Mouse (Mus musculus) intestine, embryonic 16.5 days (tissue): ENCODE results near the gene Myo19. TPM values are rescaled to one million over a fixed set of nuclear protein-coding genes. Genes with fewer than 3 reads are reported as not detected.

Experiments
- ATAC-seq: fragments of 200-750 bp; cut with Nextera tagmentation; 2 replicates; pipeline ENCODE4 v1.8.0; 2017; ENCODE audit warnings: moderate TSS enrichment, moderate library complexity
- H3K27ac ChIP-seq: fragments of 300-500 bp; sonication (generic); 2 replicates; pipeline ENCODE4 v1.5.1; 2014; ENCODE audit warnings: mild to moderate bottlenecking, low read length
- H3K27me3 ChIP-seq: fragments of 300-500 bp; sonication (generic); replicated peaks from 2 replicates; pipeline ENCODE4 v1.6.1; 2014; ENCODE audit warnings: low read length, control low read depth, mixed read lengths; ENCODE audit not compliant: control insufficient read depth, insufficient read depth
- H3K36me3 ChIP-seq: fragments of 300-500 bp; sonication (generic); 2 replicates; pipeline ENCODE4 v1.6.1; 2014; ENCODE audit warnings: low read length, control low read depth; ENCODE audit not compliant: control insufficient read depth, insufficient read depth
- H3K4me1 ChIP-seq: fragments of 300-500 bp; sonication (generic); 2 replicates; pipeline ENCODE4 v1.6.1; 2014; ENCODE audit warnings: low read length, control low read depth, mixed read lengths; ENCODE audit not compliant: control insufficient read depth, insufficient read depth
- H3K4me2 ChIP-seq: fragments of 300-500 bp; sonication (generic); 2 replicates; pipeline ENCODE4 v1.6.1; 2014; ENCODE audit warnings: low read depth, low read length, control low read depth
- H3K4me3 ChIP-seq: fragments of 300-500 bp; sonication (generic); 2 replicates; pipeline ENCODE4 v1.5.1; 2014; ENCODE audit warnings: mild to moderate bottlenecking, low read length
- H3K9ac ChIP-seq: fragments of 300-500 bp; sonication (generic); 2 replicates; pipeline ENCODE4 v1.6.1; 2014; ENCODE audit warnings: low read depth, low read length
- H3K9me3 ChIP-seq: fragments of 300-500 bp; sonication (generic); 2 replicates; pipeline ENCODE4 v1.6.1; 2016; ENCODE audit warnings: low read length, control low read depth; ENCODE audit not compliant: control insufficient read depth
- whole genome bisulfite sequencing: fragments of 180-500 bp; shearing (Covaris S2); extraction: QIAGEN DNeasy Blood & Tissue Kit; methylation state at CpG from one replicate; pipeline ENCODE4 v1.1.7; 2014; 5-methylcytosine and 5-hydroxymethylcytosine counted together
- polyA plus RNA-seq: library from polyadenylated mRNA; unstranded; fragments of >200 nt; fragmentation: Nextera tagmentation; extraction: Ambion mirVana; gene quantifications from 2 replicates; pipeline ENCODE4 v1.2.1, GENCODE M21; 2015

The Myo19 gene
- 7.5 and 7.8 TPM in 2 replicates for polyA plus RNA-seq

DNA sequence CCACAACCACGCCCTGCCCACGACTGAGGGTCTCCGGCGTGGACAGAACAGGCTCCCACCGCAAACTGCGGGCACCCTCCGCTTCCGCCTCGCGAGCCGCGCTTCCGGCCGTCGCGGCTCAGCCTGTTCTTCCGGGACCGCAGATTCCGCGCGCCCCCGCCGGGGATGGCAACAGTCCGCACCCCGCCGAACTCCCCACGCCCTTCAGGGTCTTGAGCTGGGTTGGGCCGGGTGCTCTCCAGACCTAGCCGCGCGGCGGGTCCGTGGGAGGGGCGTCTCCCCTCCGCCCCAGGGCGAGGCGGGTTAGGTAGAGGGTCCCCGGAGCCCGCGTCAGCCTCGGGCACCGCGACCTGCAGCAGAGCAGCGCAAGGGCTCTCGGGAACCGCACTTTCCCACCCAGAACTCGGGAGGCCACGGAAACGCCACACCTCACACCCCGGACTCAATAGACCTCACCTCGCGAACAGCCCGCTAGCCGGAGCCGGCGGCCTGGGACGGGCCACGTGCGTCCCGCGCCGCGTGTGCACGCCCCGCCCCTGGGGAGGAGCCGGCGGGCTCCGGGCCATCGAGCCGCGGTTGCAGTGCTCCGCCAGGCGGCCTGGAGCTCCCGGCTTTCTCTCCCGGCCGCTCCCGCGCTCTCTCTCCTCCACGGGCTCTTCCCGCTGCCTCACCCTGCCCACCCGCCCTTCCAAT is at the start of gene Myo19, which contains the start of gene Pigw:
Gene Myo19 (plus strand): TSS at position 377 of the 693 bp plus-strand sequence.
Gene Pigw (minus strand): TSS at position 514 of the 693 bp plus-strand sequence.
- Histone ChIP-seq H3K27me3 (no peaks in the 10 kb centered on the region), H3K4me1 (peaks cover 11% of the 10 kb centered on the region), H3K27ac (peak within 1 kb of the TSS; percentile 97), H3K36me3 (no peaks in the 10 kb centered on the region), H3K4me3 (peak within 1 kb of the TSS; percentile 90), H3K4me2 (peak within 1 kb of the TSS; percentile 91), H3K9me3 (no peaks in the 10 kb centered on the region), H3K9ac (peak within 1 kb of the TSS; percentile 90)
- peak; percentile 98 for ATAC-seq
- WGBS: under 1% methylated on average over 71 of the region's 81 CpGs

DNA sequence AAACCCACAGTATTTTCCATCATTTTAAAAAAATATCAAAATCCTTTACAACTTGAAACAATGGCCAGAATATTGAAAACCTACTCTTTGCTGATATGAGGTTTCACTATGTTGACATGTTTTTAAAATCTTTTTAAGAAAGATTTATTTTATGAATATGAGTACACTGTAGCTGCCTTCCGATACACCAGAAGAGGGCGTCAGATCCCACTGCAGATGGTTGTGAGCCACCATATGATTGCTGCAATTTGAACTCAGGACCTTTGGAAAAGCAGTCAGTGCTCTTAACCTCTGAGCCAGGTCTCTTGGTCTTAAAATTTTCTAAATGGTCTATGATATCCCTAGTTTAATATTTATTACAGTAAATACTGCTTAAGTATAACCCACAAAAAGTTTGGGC is 40.6 kb upstream of the Myo19 start:
- ATAC-seq: no peak
- Histone ChIP-seq H3K27me3 (no peaks in the 10 kb centered on the region), H3K4me2 (no peak overlapping the region), H3K9ac (no peak overlapping the region), H3K36me3 (peaks cover 10% of the 10 kb centered on the region; the same call in 1 of the 2 replicates), H3K4me1 (no peaks in the 10 kb centered on the region), H3K9me3 (no peaks in the 10 kb centered on the region), H3K27ac (no peak overlapping the region), H3K4me3 (no peak overlapping the region)
- 88% methylated on average over 2 of the region's 2 CpGs for WGBS

DNA sequence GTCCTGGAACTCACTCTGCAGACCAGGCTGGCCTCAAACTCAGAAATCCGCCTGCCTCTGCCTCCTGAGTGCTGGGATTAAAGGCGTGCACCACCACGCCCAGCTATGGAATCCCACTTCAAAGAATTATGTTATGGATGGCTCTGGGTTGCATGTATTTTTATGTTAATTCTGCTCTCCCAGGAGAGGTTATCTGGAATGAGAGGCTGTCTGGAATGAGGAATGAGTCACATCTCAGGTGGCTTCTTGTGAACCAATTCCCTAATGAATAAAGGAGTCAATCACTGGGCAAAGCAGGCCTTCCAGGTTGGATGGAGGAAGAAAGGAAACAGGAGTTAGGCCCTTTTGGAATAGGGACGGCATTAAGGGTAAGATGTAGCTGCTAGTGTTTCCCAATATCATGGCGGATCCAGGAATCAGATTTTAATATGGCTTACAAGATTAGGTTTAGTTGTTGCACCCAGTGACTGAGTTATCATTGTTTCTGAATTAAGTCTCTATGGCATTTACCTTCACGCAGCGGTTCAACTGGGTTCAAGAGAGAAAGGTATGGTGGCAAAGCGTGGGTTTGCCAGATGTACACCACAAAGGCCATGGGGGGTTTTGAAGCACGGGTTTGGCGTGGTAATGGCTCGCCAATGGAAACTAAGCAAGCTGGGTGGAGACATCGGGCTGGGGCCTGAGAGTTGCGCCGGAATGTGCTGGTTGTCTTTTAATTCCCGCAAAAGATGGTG is 33.0 kb upstream of the Myo19 start:
- Histone ChIP-seq H3K9ac (no peak overlapping the region), H3K27me3 (no peaks in the 10 kb centered on the region), H3K36me3 (0 out of 2 replicates have a peak, but pooled peaks cover 4% of the 10 kb centered on the region), H3K9me3 (no peaks in the 10 kb centered on the region), H3K4me2 (no peak overlapping the region), H3K27ac (no peak overlapping the region), H3K4me3 (no peak overlapping the region), H3K4me1 (no peaks in the 10 kb centered on the region)
- WGBS: 96% methylated on average over 15 of the region's 15 CpGs
- ATAC-seq: no peak

DNA sequence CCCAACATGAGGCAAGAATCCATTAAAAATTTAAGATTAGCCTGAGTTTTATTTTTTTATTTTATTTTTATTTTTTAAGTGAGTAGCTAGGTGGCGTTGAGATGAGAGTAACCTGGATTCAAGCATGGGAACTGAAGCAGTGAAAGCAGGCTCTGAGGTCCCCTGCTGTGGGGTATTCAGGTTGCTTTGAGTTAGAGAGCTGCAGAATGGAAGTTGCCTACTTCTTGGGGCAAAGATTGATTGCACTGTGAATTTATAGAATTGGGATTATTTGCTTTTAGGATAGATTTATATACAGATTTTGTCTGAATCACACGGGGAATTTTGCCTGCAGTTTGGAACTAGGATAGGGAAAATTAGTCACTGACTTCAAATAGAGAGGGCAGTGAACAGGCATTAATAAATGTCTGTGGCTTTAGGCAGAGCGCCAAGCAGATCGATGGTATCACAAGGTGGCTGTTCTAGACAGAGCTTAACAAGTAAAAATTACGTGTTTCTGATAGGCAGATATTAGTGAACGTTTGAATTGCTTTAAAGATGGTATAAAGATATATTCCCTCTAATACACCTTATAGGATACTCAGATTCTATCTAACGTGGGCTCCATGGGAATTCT is 32.4 kb upstream of the Myo19 start:
- Histone ChIP-seq H3K4me2 (no peak overlapping the region), H3K4me3 (no peak overlapping the region), H3K36me3 (0 out of 2 replicates have a peak, but pooled peaks cover 4% of the 10 kb centered on the region), H3K27ac (no peak overlapping the region), H3K27me3 (no peaks in the 10 kb centered on the region), H3K9me3 (no peaks in the 10 kb centered on the region), H3K9ac (no peak overlapping the region), H3K4me1 (no peaks in the 10 kb centered on the region)
- 90% methylated on average over 7 of the region's 7 CpGs for WGBS
- ATAC-seq: no peak

DNA sequence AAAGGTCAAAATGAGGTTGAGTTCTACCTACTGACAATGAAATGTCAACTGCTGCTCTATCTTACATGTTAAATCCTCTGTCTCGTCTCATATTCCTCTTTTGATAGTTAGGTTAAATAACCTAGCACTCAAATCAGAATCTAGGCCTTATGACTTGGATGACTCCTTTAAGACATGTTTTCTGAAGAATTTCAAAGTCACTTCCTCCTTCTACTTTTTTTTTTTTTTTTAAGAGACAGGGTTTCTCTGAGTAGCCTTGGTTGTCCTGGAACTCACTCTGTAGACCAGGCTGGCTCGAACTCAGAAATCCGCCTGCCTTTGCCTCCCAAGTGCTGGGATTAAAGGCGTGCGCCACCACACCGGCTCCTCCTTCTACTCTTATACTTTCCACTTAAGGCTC is 24.7 kb upstream of the Myo19 start:
- 91% methylated on average over 6 of the region's 6 CpGs for WGBS
- no peak for ATAC-seq

DNA sequence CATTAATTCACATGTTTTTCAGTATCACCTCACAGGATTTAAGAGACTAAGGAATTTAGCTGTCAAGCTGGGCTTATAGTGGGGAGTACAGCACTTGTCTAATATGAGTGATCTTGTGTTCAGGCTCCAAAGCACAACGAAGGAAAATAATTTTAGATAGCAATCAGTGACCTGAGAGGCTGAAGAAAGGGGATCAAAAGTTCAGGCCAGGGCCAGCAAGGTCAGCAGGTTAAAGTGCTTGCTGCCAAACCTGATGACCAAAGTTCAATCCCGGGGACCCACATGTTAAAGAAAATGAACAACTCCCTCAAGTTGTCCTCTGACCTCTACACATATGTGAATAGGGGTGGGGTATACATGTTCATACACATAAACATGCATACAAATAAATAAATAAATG is 14.7 kb upstream of the Myo19 start:
- no peaks in the 10 kb centered on the region for H3K27me3 ChIP-seq
- no peak for ATAC-seq
- H3K4me1 ChIP-seq: peaks cover 7% of the 10 kb centered on the region; the same call in 1 of the 2 replicates
- H3K36me3 ChIP-seq: no peaks in the 10 kb centered on the region
- H3K27ac ChIP-seq: no peak overlapping the region
- H3K9ac ChIP-seq: no peak overlapping the region
- no peak overlapping the region for H3K4me2 ChIP-seq
- no peaks in the 10 kb centered on the region for H3K9me3 ChIP-seq
- H3K4me3 ChIP-seq: no peak overlapping the region
- 45% methylated on average over 2 of the region's 2 CpGs for WGBS

More for the DNA sequence above, 24.7 kb upstream of the Myo19 start:
- 0 out of 2 replicates have a peak, but pooled peaks cover 2% of the 10 kb centered on the region for H3K36me3 ChIP-seq
- no peaks in the 10 kb centered on the region for H3K9me3 ChIP-seq
- H3K4me2 ChIP-seq: no peak overlapping the region
- no peaks in the 10 kb centered on the region for H3K27me3 ChIP-seq
- H3K4me1 ChIP-seq: no peaks in the 10 kb centered on the region
- H3K27ac ChIP-seq: no peak overlapping the region
- H3K4me3 ChIP-seq: no peak overlapping the region
- no peak overlapping the region for H3K9ac ChIP-seq

DNA sequence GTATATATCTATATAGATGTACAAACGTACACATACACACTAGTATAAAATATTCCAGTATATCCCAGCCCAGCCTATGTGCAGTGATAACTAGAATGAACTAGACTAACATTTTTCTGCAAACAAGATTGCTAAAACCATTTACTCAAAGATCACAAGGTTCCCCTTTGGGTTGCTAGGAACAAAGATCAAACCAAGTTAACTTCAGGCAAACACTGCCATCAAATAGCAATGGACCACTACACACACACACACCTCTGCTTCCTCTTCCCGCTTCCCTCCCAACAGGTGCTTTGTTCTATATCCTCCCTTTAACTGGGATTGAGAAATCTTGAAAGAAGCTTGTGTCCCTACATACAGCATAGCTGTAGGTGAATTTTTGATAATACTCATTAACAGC is 12.4 kb upstream of the Myo19 start:
- Histone ChIP-seq H3K27ac (no peak overlapping the region), H3K27me3 (no peaks in the 10 kb centered on the region), H3K4me2 (peak overlapping the region; percentile 37), H3K36me3 (no peaks in the 10 kb centered on the region), H3K4me3 (peak overlapping the region; percentile 24), H3K9ac (no peak overlapping the region), H3K4me1 (peaks cover 7% of the 10 kb centered on the region; the same call in 1 of the 2 replicates), H3K9me3 (no peaks in the 10 kb centered on the region)
- 73% methylated on average over 2 of the region's 2 CpGs for WGBS
- no peak for ATAC-seq

DNA sequence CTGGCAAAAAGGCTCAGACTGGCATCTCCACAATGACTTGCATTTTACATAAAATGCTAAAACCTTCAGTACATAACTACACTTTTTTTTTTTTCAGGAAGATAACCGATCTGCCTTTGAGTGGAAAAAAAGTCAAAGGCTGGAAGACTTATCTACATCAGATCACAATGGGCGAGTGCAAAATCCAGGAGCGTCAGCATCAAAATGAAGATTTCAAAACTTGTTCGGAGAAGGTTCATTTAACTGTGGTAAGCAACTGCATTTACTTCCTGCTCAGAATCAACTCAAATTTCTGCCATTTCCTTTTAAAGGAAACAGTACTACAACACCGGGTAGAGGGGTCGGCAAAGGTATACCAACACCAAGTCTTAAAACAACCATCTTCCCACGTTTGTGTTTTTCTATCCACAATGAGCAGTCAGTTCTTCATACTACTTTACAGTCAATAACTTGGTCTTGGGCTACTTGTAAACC is 11.1 kb upstream of the Myo19 start:
- no peak for ATAC-seq
- H3K36me3 ChIP-seq: no peaks in the 10 kb centered on the region
- peaks cover 7% of the 10 kb centered on the region; the same call in 1 of the 2 replicates for H3K4me1 ChIP-seq
- H3K9ac ChIP-seq: peak overlapping the region; percentile 98
- H3K27me3 ChIP-seq: no peaks in the 10 kb centered on the region
- peak overlapping the region; percentile 89 for H3K4me3 ChIP-seq
- WGBS: 12% methylated on average over 7 of the region's 7 CpGs
- no peaks in the 10 kb centered on the region for H3K9me3 ChIP-seq
- peak overlapping the region; percentile 99 for H3K27ac ChIP-seq
- H3K4me2 ChIP-seq: peak overlapping the region; percentile 75
